Mouse (Mus musculus) lung, embryonic 15.5 days (tissue): ENCODE results near the gene Mical2. TPM values are rescaled to one million over a fixed set of nuclear protein-coding genes. Genes with fewer than 3 reads are reported as not detected.

Experiments
- ATAC-seq: fragments of 200-750 bp; cut with Nextera tagmentation; 2 replicates; pipeline ENCODE4 v1.8.0; 2017; ENCODE audit warnings: moderate number of reproducible peaks, borderline replicate concordance; ENCODE audit not compliant: low FRiP score, low TSS enrichment; ENCODE audit errors: extremely low read depth
- H3K27ac ChIP-seq: fragments of 300-500 bp; sonication (generic); 2 replicates; pipeline ENCODE4 v1.5.1; 2015; ENCODE audit warnings: moderate library complexity, mild to moderate bottlenecking, inconsistent platforms
- H3K27me3 ChIP-seq: fragments of 300-500 bp; sonication (generic); 2 replicates; pipeline ENCODE4 v1.6.1; 2015; ENCODE audit warnings: inconsistent platforms
- H3K36me3 ChIP-seq: fragments of 300-500 bp; sonication (generic); 2 replicates; pipeline ENCODE4 v1.6.1; 2015; ENCODE audit warnings: inconsistent platforms
- H3K4me1 ChIP-seq: fragments of 300-500 bp; sonication (generic); 2 replicates; pipeline ENCODE4 v1.6.1; 2015; ENCODE audit warnings: inconsistent platforms
- H3K4me2 ChIP-seq: fragments of 300-500 bp; sonication (generic); 2 replicates; pipeline ENCODE4 v1.6.1; 2015; ENCODE audit warnings: inconsistent platforms, mild to moderate bottlenecking, moderate library complexity
- H3K4me3 ChIP-seq: fragments of 300-500 bp; sonication (generic); 2 replicates; pipeline ENCODE4 v1.5.1; 2015; ENCODE audit warnings: mild to moderate bottlenecking, inconsistent platforms
- H3K9ac ChIP-seq: fragments of 300-500 bp; sonication (generic); 2 replicates; pipeline ENCODE4 v1.6.1; 2015; ENCODE audit warnings: inconsistent platforms
- H3K9me3 ChIP-seq: fragments of 300-500 bp; sonication (generic); 2 replicates; pipeline ENCODE4 v1.6.1; 2016; ENCODE audit warnings: inconsistent platforms
- WGBS: fragments of 180-500 bp; shearing (Covaris S2); methylation state at CpG from one replicate; pipeline ENCODE4 v1.1.7; 2015; 5-methylcytosine and 5-hydroxymethylcytosine counted together
- polyA plus RNA-seq: library from polyadenylated mRNA; unstranded; fragments of >200 nt; fragmentation: Nextera tagmentation; extraction: Ambion mirVana; gene quantifications from 2 replicates; pipeline ENCODE4 v1.2.1, GENCODE M21; 2015

Gene Mical2
- polyA plus RNA-seq, 1 experiment from 2014 or later, result 22.8 TPM

DNA sequence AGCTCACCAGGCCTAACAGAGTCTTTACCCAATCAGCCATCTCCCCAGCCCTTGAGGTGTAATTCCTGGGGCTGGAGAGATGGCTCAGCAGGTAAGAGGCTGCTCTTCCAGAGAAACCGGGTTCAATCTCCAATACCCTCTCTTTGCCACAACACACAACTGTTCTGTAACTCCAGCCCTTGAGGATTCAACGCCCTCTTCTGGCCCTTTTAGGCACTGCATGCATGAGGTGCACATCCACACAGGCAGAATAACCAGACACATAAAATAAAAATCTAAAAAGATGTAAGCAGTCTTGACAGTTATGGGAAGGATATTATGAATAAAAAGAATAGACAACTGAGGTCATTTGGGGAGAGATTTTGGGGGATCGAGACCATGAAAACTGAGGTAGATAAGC is 9.8 kb upstream of the Mical2 start:
- 79% methylated on average over 3 of the region's 3 CpGs for WGBS
- no peak for ATAC-seq
- Histone ChIP-seq H3K4me1 (peaks cover 30% of the 10 kb centered on the region), H3K27ac (no peak overlapping the region), H3K4me2 (no peak overlapping the region), H3K36me3 (no peaks in the 10 kb centered on the region), H3K27me3 (no peaks in the 10 kb centered on the region), H3K9me3 (no peaks in the 10 kb centered on the region), H3K4me3 (no peak overlapping the region), H3K9ac (no peak overlapping the region)

DNA sequence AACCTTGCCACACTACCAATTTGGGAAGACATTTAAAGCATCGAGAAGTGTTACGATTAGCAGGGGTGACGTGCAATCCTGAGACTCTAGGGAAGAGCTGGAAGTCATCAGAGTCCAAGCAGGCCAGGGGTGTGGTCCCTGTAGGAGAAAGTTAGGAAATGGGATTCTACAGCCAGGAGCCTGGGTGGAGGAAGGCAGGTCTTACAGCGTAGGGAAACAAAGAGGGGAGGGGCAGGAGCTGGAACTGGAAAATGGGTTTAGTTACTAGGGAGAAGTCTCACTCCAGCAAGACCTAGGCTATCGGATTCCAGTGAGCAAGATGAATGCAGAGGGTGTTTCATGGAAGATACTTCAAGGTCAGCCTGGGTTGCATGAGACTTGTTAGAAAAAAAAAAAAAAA is 8.9 kb upstream of the Mical2 start:
- Histone ChIP-seq H3K4me2 (peak overlapping the region; percentile 14; the same call in 1 of the 2 replicates), H3K4me3 (no peak overlapping the region), H3K4me1 (peaks cover 30% of the 10 kb centered on the region), H3K27ac (peak overlapping the region; percentile 30; the same call in 1 of the 2 replicates), H3K27me3 (no peaks in the 10 kb centered on the region), H3K9me3 (no peaks in the 10 kb centered on the region), H3K36me3 (no peaks in the 10 kb centered on the region), H3K9ac (no peak overlapping the region)
- no peak for ATAC-seq
- WGBS, result 58% methylated on average over 5 of the region's 5 CpGs

DNA sequence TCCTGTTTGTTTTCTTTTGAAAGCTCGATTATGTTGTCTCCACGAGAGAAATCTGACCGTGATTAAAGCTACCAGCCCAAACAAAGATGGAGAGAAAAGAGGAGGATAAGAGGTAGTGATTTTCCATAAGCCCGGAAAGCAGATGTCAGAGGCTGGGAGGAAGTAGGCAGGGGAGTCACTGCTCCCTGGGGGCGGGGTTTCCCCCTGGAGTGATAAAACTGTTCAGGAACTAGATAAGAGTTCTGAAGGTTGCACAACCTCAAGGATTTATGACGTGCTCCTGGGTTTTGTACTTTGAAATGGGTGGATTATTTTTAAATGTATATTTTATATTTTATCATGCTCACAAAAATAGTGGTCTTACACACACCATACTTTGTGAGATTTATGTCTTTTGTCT is 8.4 kb upstream of the Mical2 start:
- H3K36me3 ChIP-seq, result no peaks in the 10 kb centered on the region
- 14% methylated on average over 6 of the region's 6 CpGs for WGBS
- peak overlapping the region; percentile 30; the same call in 1 of the 2 replicates for H3K27ac ChIP-seq
- H3K4me2 ChIP-seq, result peak overlapping the region; percentile 14; the same call in 1 of the 2 replicates
- H3K4me3 ChIP-seq, result no peak overlapping the region
- H3K9me3 ChIP-seq, result no peaks in the 10 kb centered on the region
- no peaks in the 10 kb centered on the region for H3K27me3 ChIP-seq
- H3K9ac ChIP-seq, result no peak overlapping the region
- peaks cover 29% of the 10 kb centered on the region for H3K4me1 ChIP-seq
- ATAC-seq, result no peak

DNA sequence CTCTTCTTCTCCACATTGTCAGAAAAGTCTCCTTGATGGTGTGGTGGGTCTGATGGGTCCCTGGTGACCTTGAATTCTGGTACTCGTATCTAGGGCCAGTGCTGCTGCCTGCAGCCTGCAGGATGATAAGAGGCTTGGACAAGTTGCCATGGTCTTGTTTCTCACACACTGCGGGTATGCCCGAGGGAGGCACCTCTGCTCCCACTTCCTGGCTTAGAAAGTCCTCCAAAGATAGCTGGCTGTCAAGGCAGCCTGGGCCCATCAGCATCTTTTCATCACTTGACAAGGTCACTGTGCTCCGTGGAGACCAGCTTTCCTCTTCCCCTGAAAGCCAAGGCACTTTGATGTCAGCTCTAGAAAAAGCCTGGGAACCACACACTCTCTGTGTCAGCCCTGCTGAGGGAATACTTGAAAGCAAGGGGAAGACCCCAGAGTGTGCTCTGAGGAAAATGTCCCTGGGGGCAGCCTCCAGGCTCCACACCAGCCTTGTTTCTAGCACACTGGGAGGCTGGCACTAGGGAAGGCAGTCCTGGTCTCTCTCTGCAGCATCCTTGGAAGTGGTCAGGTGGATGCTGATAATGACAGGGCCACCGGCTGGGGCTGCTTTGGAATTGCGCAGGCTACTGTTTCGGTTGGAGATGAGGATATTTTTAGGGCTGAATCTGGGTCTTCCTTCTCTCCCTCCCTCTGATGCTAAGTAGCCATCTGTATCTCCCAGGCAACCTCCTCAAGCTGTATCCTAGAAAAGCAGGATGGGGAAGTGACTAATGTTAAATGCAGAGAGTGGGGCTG is 2.7 kb upstream of the Mical2 start:
- WGBS, result 44% methylated on average over 7 of the region's 7 CpGs
- no peak overlapping the region for H3K4me3 ChIP-seq
- H3K9me3 ChIP-seq, result no peaks in the 10 kb centered on the region
- H3K4me1 ChIP-seq, result peaks cover 21% of the 10 kb centered on the region
- no peak overlapping the region for H3K4me2 ChIP-seq
- no peaks in the 10 kb centered on the region for H3K36me3 ChIP-seq
- H3K9ac ChIP-seq, result no peak overlapping the region
- H3K27ac ChIP-seq, result no peak overlapping the region
- ATAC-seq, result no peak
- peaks cover 4% of the 10 kb centered on the region; the same call in 1 of the 2 replicates for H3K27me3 ChIP-seq

DNA sequence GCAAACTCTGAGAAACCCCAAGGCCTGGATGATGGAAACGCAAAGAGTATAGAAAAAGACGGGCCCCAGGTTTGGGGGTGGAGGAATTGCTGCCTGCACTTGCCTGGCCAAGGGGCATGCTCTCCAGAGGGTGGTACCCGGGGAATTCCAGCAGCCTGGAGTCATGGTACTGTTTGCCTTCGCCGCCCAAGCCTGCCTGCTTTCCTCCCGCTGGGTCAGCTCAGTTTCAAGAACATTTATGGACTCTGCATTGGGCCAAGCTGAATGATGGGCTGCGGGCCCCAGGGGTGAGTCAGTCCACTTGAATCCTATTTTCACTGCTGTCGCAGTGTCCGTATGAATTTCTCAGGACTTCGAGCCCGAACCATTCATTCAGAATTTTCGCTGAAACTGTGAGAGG is 802 bp upstream of the Mical2 start:
- no peak overlapping the region for H3K27ac ChIP-seq
- 56% methylated on average over 12 of the region's 12 CpGs for WGBS
- peak overlapping the region; percentile 97 for H3K4me2 ChIP-seq
- no peaks in the 10 kb centered on the region for H3K36me3 ChIP-seq
- peaks cover 28% of the 10 kb centered on the region for H3K4me1 ChIP-seq
- no peak overlapping the region for H3K9ac ChIP-seq
- H3K27me3 ChIP-seq, result peaks cover 4% of the 10 kb centered on the region; the same call in 1 of the 2 replicates
- no peaks in the 10 kb centered on the region for H3K9me3 ChIP-seq
- no peak overlapping the region; the same call in 1 of the 2 replicates for H3K4me3 ChIP-seq
- no peak for ATAC-seq

DNA sequence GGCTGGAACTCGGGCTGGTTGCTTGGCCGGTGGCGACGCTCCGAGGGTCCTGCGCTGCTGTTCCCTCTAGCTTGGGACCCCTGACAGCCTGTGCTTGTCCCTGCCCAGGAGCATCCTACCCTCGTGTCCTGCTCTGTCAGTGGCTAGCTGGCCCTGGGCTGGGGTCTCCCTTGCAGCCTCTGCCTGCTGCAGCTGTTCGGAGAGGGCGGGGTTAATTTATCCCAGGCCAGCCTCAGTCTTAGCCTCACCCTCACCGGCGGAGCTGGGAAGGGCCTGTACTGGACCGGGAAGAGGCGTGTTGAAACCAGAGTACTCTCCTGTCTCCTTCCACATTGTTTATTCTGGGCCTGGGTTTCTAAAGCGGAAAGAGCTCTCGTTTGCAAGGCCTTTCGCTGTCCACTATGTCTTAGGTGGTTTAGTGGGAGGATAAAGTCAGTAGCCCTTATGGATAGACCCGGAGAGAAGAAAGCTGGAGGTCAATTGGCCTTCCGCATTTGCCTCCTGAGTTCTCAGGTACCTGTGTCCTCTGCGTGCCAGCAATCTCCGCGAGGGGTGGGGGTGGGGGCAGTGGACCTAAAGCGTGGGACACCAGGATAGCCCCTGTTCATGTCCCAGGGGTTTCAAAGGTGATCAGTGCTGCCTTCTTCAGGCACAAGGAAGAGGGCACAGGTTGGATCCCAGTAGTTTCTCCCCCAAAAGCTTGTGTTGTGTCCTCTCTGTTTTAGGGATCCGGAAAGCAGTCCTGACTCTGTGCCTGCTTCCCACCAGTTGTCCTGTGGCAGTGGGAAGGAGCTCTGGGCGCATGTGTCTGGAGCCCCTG is 1.0 kb downstream of the Mical2 start:
- 5% methylated on average over 24 of the region's 24 CpGs for WGBS
- Histone ChIP-seq H3K27ac (peak overlapping the region; percentile 30), H3K36me3 (no peaks in the 10 kb centered on the region), H3K9ac (peak overlapping the region; percentile 56), H3K27me3 (peaks cover 4% of the 10 kb centered on the region; the same call in 1 of the 2 replicates), H3K4me2 (peak overlapping the region; percentile 97), H3K9me3 (no peaks in the 10 kb centered on the region), H3K4me1 (peaks cover 28% of the 10 kb centered on the region), H3K4me3 (peak overlapping the region; percentile 61)
- ATAC-seq, result peak; percentile 38

DNA sequence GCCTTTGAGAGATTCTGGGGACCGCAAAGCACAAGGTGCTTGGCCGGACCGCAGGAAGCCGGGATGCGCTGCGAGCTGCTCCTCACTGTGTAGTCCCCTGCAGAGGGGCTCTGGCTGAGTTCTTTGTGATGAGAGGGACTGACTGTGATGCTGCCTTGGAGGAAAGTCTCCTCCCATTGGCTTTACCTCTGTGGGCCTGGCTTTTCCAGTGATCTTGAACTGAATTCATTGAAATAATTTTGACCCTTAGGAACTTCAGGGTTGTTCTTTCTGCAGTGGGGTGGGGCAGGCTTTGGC is 1.6 kb downstream of the Mical2 start:
- Histone ChIP-seq H3K4me3 (peak overlapping the region; percentile 61), H3K27me3 (peaks cover 4% of the 10 kb centered on the region; the same call in 1 of the 2 replicates), H3K4me1 (peaks cover 28% of the 10 kb centered on the region), H3K9me3 (no peaks in the 10 kb centered on the region), H3K9ac (peak overlapping the region; percentile 56; the same call in 1 of the 2 replicates), H3K27ac (peak overlapping the region; percentile 30), H3K36me3 (no peaks in the 10 kb centered on the region), H3K4me2 (peak overlapping the region; percentile 97)
- ATAC-seq, result no peak
- WGBS, result 54% methylated on average over 6 of the region's 6 CpGs

GRCm38 (mm10) chr7:112228827-112229498 is 3.3 kb downstream of the Mical2 start:
- Histone ChIP-seq H3K4me3 (no peak overlapping the region), H3K36me3 (no peaks in the 10 kb centered on the region), H3K4me1 (peaks cover 42% of the 10 kb centered on the region), H3K27me3 (peaks cover 4% of the 10 kb centered on the region; the same call in 1 of the 2 replicates), H3K4me2 (peak overlapping the region; percentile 14; the same call in 1 of the 2 replicates), H3K9me3 (no peaks in the 10 kb centered on the region), H3K9ac (no peak overlapping the region), H3K27ac (no peak overlapping the region)
- WGBS, result 38% methylated on average over 20 of the region's 20 CpGs
- no peak for ATAC-seq

GRCm38 (mm10) chr7:112231731-112232130 is 6.1 kb downstream of the Mical2 start:
- Histone ChIP-seq H3K4me2 (no peak overlapping the region), H3K36me3 (no peaks in the 10 kb centered on the region), H3K4me3 (no peak overlapping the region), H3K9me3 (no peaks in the 10 kb centered on the region), H3K4me1 (peaks cover 24% of the 10 kb centered on the region; the same call in 1 of the 2 replicates), H3K9ac (no peak overlapping the region), H3K27me3 (no peaks in the 10 kb centered on the region), H3K27ac (no peak overlapping the region)
- no peak for ATAC-seq
- 77% methylated on average over 7 of the region's 7 CpGs for whole genome bisulfite sequencing

GRCm38 (mm10) chr7:112233345-112234005 is 7.8 kb downstream of the Mical2 start:
- Histone ChIP-seq H3K9ac (no peak overlapping the region), H3K9me3 (no peaks in the 10 kb centered on the region), H3K4me2 (no peak overlapping the region), H3K27ac (peak overlapping the region; percentile 13; the same call in 1 of the 2 replicates), H3K27me3 (no peaks in the 10 kb centered on the region), H3K4me3 (no peak overlapping the region), H3K36me3 (no peaks in the 10 kb centered on the region), H3K4me1 (peaks cover 29% of the 10 kb centered on the region)
- 23% methylated on average over 7 of the region's 7 CpGs for WGBS
- no peak for ATAC-seq

DNA sequence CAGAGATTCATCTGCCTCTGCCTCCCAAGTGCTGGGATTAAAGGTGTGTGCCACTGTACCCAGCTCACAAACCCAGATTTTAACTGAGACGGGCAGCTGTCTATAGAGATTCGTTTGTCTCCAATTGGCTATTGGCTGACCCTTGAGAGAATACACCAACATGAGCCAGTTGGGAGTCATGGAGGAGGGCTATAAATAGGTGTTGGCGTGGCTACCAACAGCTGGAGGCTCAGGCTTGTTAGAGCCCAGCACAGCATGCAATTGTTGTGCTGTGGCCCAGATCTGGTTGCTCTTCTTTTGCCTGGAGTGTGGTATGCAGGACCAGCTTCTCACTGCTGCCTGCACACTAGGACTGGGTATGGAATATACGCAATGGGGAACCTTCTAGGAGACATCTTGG is 8.8 kb downstream of the Mical2 start:
- Histone ChIP-seq H3K36me3 (no peaks in the 10 kb centered on the region), H3K4me1 (peaks cover 30% of the 10 kb centered on the region), H3K9ac (no peak overlapping the region), H3K9me3 (no peaks in the 10 kb centered on the region), H3K27me3 (no peaks in the 10 kb centered on the region), H3K4me3 (no peak overlapping the region), H3K27ac (no peak overlapping the region), H3K4me2 (no peak overlapping the region)
- 82% methylated on average over 4 of the region's 4 CpGs for WGBS
- no peak for ATAC-seq
